ENCODE assay signal across 23 mouse cellular contexts in genomic region chr10:92077291-92077690, GRCm38 (mm10).
A peak's percentile ranks its signal among the peaks of the same experiment; 100 is the strongest.
DNase-seq lines count a peak whose midpoint lies in the region; ATAC-seq and TF ChIP-seq lines count a peak whose summit lies in the region.
"Had no signal": no experiment of that assay in that cellular context is flagged by ENCODE, and none has a peak within 500 bp of the region (broad histone marks: within the 10 kb centered on the region; RNA-seq: fewer than 3 reads in every experiment).

No protein-coding gene starts in this region.

- H3K9ac ChIP-seq in hindbrain, embryonic 14.5 days = 0 out of 2 replicates have a peak overlapping the region, but pooled peaks have one; percentile 6
- H3K9ac ChIP-seq in midbrain, embryonic 14.5 days (replicated peaks; ENCODE audit: low read length) = no peak overlapping the region
- no peak overlapping the region for H3K9ac ChIP-seq in intestine, postnatal 0 days (ENCODE audit: low read depth, low read length)
- H3K9ac ChIP-seq: kidney, embryonic 15.5 days; limb, embryonic 12.5 days; liver, embryonic 12.5 days had no signal

- H3K9me3 ChIP-seq in hindbrain, embryonic 14.5 days (ENCODE audit: control insufficient read depth, low read length) = no peaks in the 10 kb centered on the region
- no peaks in the 10 kb centered on the region for H3K9me3 ChIP-seq in midbrain, embryonic 14.5 days (ENCODE audit: control insufficient read depth, low read length)
- no peaks in the 10 kb centered on the region for H3K9me3 ChIP-seq in intestine, postnatal 0 days (ENCODE audit: control insufficient read depth)
- H3K9me3 ChIP-seq: kidney, embryonic 15.5 days; limb, embryonic 12.5 days had no signal

- no peaks in the 10 kb centered on the region for H3K27me3 ChIP-seq in hindbrain, embryonic 14.5 days (ENCODE audit: control insufficient read depth, insufficient read depth, low read length)
- no peaks in the 10 kb centered on the region for H3K27me3 ChIP-seq in midbrain, embryonic 14.5 days (ENCODE audit: control insufficient read depth, insufficient read depth, low read length)
- no peaks in the 10 kb centered on the region for H3K27me3 ChIP-seq in intestine, postnatal 0 days (replicated peaks; ENCODE audit: control insufficient read depth, insufficient read depth, low read length)
- H3K27me3 ChIP-seq: limb, embryonic 12.5 days; liver, embryonic 12.5 days had no signal

- no peak for TF ChIP-seq CTCF in brain, embryonic 14.5 days (IDR thresholded peaks at IDR 0.05; ENCODE audit: borderline replicate concordance, extremely low read depth, insufficient read depth, insufficient read length)
- no peak for TF ChIP-seq CTCF in intestine, postnatal 0 days (IDR thresholded peaks at IDR 0.05; ENCODE audit: low read depth)

- peaks cover 58% of the 10 kb centered on the region for H3K4me1 ChIP-seq in hindbrain, embryonic 14.5 days (replicated peaks; ENCODE audit: control insufficient read depth, insufficient read depth, low read length)
- H3K4me1 ChIP-seq in midbrain, embryonic 14.5 days (ENCODE audit: control insufficient read depth, insufficient read depth, low read length) = peaks cover 65% of the 10 kb centered on the region
- no peaks in the 10 kb centered on the region for H3K4me1 ChIP-seq in intestine, postnatal 0 days (replicated peaks; ENCODE audit: control insufficient read depth, insufficient read depth, low read length)
- H3K4me1 ChIP-seq: liver, embryonic 12.5 days had no signal

- no peak for ATAC-seq in hindbrain, embryonic 14.5 days (ENCODE audit: low FRiP score)
- no peak for ATAC-seq in midbrain, embryonic 14.5 days (ENCODE audit: low FRiP score, low TSS enrichment)
- ATAC-seq in intestine, postnatal 0 days = no peak
- ATAC-seq: CD4-positive, CD25-positive, alpha-beta regulatory T cell, adult 4 months; intestine, embryonic 16.5 days; liver, embryonic 12.5 days had no signal

- intact Hi-C loops in heart, postnatal 10 days (cut with DNase I) = no loop called here

- H3K4me2 ChIP-seq in hindbrain, embryonic 14.5 days (replicated peaks) = no peak overlapping the region
- no peak overlapping the region for H3K4me2 ChIP-seq in midbrain, embryonic 14.5 days (ENCODE audit: low read length)
- no peak overlapping the region for H3K4me2 ChIP-seq in intestine, postnatal 0 days (replicated peaks; ENCODE audit: low read depth)
- H3K4me2 ChIP-seq: kidney, embryonic 15.5 days; limb, embryonic 12.5 days; liver, embryonic 12.5 days had no signal

- peak overlapping the region; percentile 85 for H3K27ac ChIP-seq in hindbrain, embryonic 14.5 days
- H3K27ac ChIP-seq in midbrain, embryonic 14.5 days (replicated peaks; ENCODE audit: low read depth, low read length) = peak overlapping the region; percentile 82
- no peak overlapping the region for H3K27ac ChIP-seq in intestine, postnatal 0 days (ENCODE audit: low read depth, low read length)
- H3K27ac ChIP-seq: heart, adult 2 months; kidney, embryonic 15.5 days; limb, embryonic 12.5 days; liver, embryonic 12.5 days had no signal

- no peak for TF ChIP-seq POLR2A in brain, embryonic 14.5 days (IDR thresholded peaks at IDR 0.05; ENCODE audit: borderline replicate concordance, extremely low read depth, insufficient read depth, insufficient read length, poor library complexity, severe bottlenecking)

- no peak overlapping the region for H3K4me3 ChIP-seq in hindbrain, embryonic 14.5 days (replicated peaks; ENCODE audit: low read length)
- no peak overlapping the region for H3K4me3 ChIP-seq in midbrain, embryonic 14.5 days (replicated peaks; ENCODE audit: low read depth, low read length)
- H3K4me3 ChIP-seq in intestine, postnatal 0 days (ENCODE audit: low read depth, low read length) = no peak overlapping the region
- H3K4me3 ChIP-seq: heart, adult 2 months; kidney, embryonic 15.5 days; limb, embryonic 12.5 days; liver, embryonic 12.5 days had no signal

- 20% methylated on average over 3 of the region's 3 CpGs for WGBS in hindbrain, embryonic 14.5 days
- WGBS in midbrain, embryonic 14.5 days = 17% methylated on average over 3 of the region's 3 CpGs
- 67% methylated on average over 3 of the region's 3 CpGs for WGBS in intestine, postnatal 0 days

- H3K36me3 ChIP-seq in hindbrain, embryonic 14.5 days (replicated peaks; ENCODE audit: control insufficient read depth, insufficient read depth) = peaks cover 52% of the 10 kb centered on the region
- H3K36me3 ChIP-seq in midbrain, embryonic 14.5 days (ENCODE audit: control insufficient read depth, insufficient read depth, low read length) = peaks cover 27% of the 10 kb centered on the region
- no peaks in the 10 kb centered on the region for H3K36me3 ChIP-seq in intestine, postnatal 0 days (ENCODE audit: control insufficient read depth, insufficient read depth)
- H3K36me3 ChIP-seq: kidney, embryonic 15.5 days; limb, embryonic 12.5 days; liver, embryonic 12.5 days had no signal

- peak; percentile 22 to 34 for DNase-seq in cerebellum, postnatal 14 days
- no peak for DNase-seq in cerebellum, postnatal 4 days (ENCODE audit: low spot score in 2 of 2)
- peak; percentile 57 for DNase-seq in brain, embryonic 14.5 days (ENCODE audit: low read depth)
- DNase-seq in hindbrain, embryonic 14.5 days (ENCODE audit: low spot score) = no peak
- peak; percentile 48 for DNase-seq in midbrain, embryonic 14.5 days
- DNase-seq in heart, adult 18-20 months = no peak
- no peak for DNase-seq in heart, postnatal 10 days
- DNase-seq: adrenal gland, postnatal 25 days; cerebellum, adult 2 months; gastrocnemius, postnatal 14 days; heart, adult 2 months; heart, postnatal 4 days; kidney, postnatal 4 days; layer of hippocampus, adult 9-11 months; lung, adult 2 months; lung, postnatal 4 days; thymus, postnatal 36 days had no signal

Comparison
In these comparisons a context has a peak if more than half of its experiments do, and no peak if none do; other contexts are left out.
1. DNase-seq: peak in cerebellum, postnatal 14 days (2 of 2), brain, embryonic 14.5 days (single experiment) and midbrain, embryonic 14.5 days (single experiment); none in cerebellum, postnatal 4 days (0 of 2), hindbrain, embryonic 14.5 days (single experiment), heart, adult 18-20 months (0 of 2) and heart, postnatal 10 days (0 of 2).